11 mouse cellular contexts compared by ENCODE assay signal in genomic region chr7:6183802-6184201, GRCm38 (mm10). TPM values are rescaled to one million over a fixed set of nuclear protein-coding genes. Genes with fewer than 3 reads are reported as not detected.
A peak's percentile ranks its signal among the peaks of the same experiment; 100 is the strongest.
DNase-seq lines count a peak whose midpoint lies in the region; ATAC-seq and TF ChIP-seq lines count a peak whose summit lies in the region.
"Had no signal": no experiment of that assay in that cellular context is flagged by ENCODE, and none has a peak within 500 bp of the region (broad histone marks: within the 10 kb centered on the region; RNA-seq: fewer than 3 reads in every experiment).

No protein-coding gene starts in this region.

- no peak for TF ChIP-seq CTCF in lung, postnatal 0 days (IDR thresholded peaks at IDR 0.05)
- no peak for TF ChIP-seq CTCF in stomach, postnatal 0 days (IDR thresholded peaks at IDR 0.05; ENCODE audit: low read depth)

- no peak overlapping the region for H3K4me3 ChIP-seq in heart, embryonic 16.5 days (ENCODE audit: low read length)
- no peak overlapping the region for H3K4me3 ChIP-seq in heart, embryonic 11.5 days (ENCODE audit: low read depth, low read length)
- no peak overlapping the region for H3K4me3 ChIP-seq in lung, embryonic 16.5 days (ENCODE audit: low read length)
- H3K4me3 ChIP-seq in lung, postnatal 0 days (ENCODE audit: low read depth, low read length), result no peak overlapping the region
- no peak overlapping the region for H3K4me3 ChIP-seq in stomach, postnatal 0 days (ENCODE audit: low read depth, low read length)

- H3K36me3 ChIP-seq in heart, embryonic 16.5 days (ENCODE audit: control insufficient read depth, insufficient read depth), result peaks cover 25% of the 10 kb centered on the region
- H3K36me3 ChIP-seq in heart, embryonic 11.5 days (ENCODE audit: control insufficient read depth, insufficient read depth, low read length), result peaks cover 10% of the 10 kb centered on the region
- H3K36me3 ChIP-seq in lung, embryonic 16.5 days (ENCODE audit: control insufficient read depth, insufficient read depth, low read length), result peaks cover 38% of the 10 kb centered on the region
- 0 out of 2 replicates have a peak, but pooled peaks cover 14% of the 10 kb centered on the region for H3K36me3 ChIP-seq in lung, postnatal 0 days (ENCODE audit: insufficient read depth, low read length)
- peaks cover 5% of the 10 kb centered on the region; the same call in 1 of the 2 replicates for H3K36me3 ChIP-seq in stomach, postnatal 0 days (ENCODE audit: control insufficient read depth, insufficient read depth, low read length)

- TF ChIP-seq EP300 in lung, postnatal 0 days (IDR thresholded peaks at IDR 0.05), result no peak
- no peak for TF ChIP-seq EP300 in stomach, postnatal 0 days (optimal IDR thresholded peaks at IDR 0.05)

- H3K27ac ChIP-seq in heart, embryonic 16.5 days (ENCODE audit: low read length), result peak overlapping the region; percentile 78
- H3K27ac ChIP-seq in heart, embryonic 11.5 days (ENCODE audit: low read depth, low read length), result no peak overlapping the region
- no peak overlapping the region for H3K27ac ChIP-seq in lung, embryonic 16.5 days (ENCODE audit: low read length)
- no peak overlapping the region for H3K27ac ChIP-seq in lung, postnatal 0 days (ENCODE audit: low read length)
- no peak overlapping the region for H3K27ac ChIP-seq in stomach, postnatal 0 days (replicated peaks)

- H3K9me3 ChIP-seq in heart, embryonic 16.5 days (replicated peaks; ENCODE audit: control insufficient read depth, low read length), result no peaks in the 10 kb centered on the region
- no peaks in the 10 kb centered on the region for H3K9me3 ChIP-seq in heart, embryonic 11.5 days (replicated peaks; ENCODE audit: control insufficient read depth, low read length)
- H3K9me3 ChIP-seq in lung, embryonic 16.5 days (ENCODE audit: control insufficient read depth, low read length), result no peaks in the 10 kb centered on the region
- H3K9me3 ChIP-seq in lung, postnatal 0 days (ENCODE audit: low read length), result no peaks in the 10 kb centered on the region
- H3K9me3 ChIP-seq in stomach, postnatal 0 days (ENCODE audit: control insufficient read depth, low read length), result no peaks in the 10 kb centered on the region

- H3K27me3 ChIP-seq in heart, embryonic 16.5 days (ENCODE audit: control insufficient read depth, insufficient read depth, low read length), result no peaks in the 10 kb centered on the region
- no peaks in the 10 kb centered on the region for H3K27me3 ChIP-seq in heart, embryonic 11.5 days (ENCODE audit: control insufficient read depth, insufficient read depth, low read length)
- no peaks in the 10 kb centered on the region for H3K27me3 ChIP-seq in lung, embryonic 16.5 days (ENCODE audit: control insufficient read depth, insufficient read depth, low read depth, low read length)
- no peaks in the 10 kb centered on the region for H3K27me3 ChIP-seq in lung, postnatal 0 days (replicated peaks; ENCODE audit: insufficient read depth, low read length)
- no peaks in the 10 kb centered on the region for H3K27me3 ChIP-seq in stomach, postnatal 0 days (ENCODE audit: control insufficient read depth, insufficient read depth, low read length)

- no peak for ATAC-seq in heart, embryonic 16.5 days (replicated peaks; ENCODE audit: extremely low read depth, insufficient read depth, low FRiP score)
- no peak for ATAC-seq in heart, embryonic 11.5 days (replicated peaks; ENCODE audit: insufficient number of reproducible peaks, low FRiP score, low TSS enrichment)
- peak; percentile 20; the same call in 1 of the 2 replicates for ATAC-seq in lung, embryonic 16.5 days (ENCODE audit: low read depth)
- no peak for ATAC-seq in lung, postnatal 0 days
- no peak for ATAC-seq in stomach, postnatal 0 days (ENCODE audit: low FRiP score, low TSS enrichment)

- DNase-seq in lung, postnatal 0 days (ENCODE audit: low spot score), result no peak
- peak; percentile 69 for DNase-seq in cerebellum, adult 8-10 months
- DNase-seq in kidney, postnatal 14 days, result peak; percentile 30
- DNase-seq in stomach, postnatal 0 days (ENCODE audit: low spot score), result no peak
- DNase-seq: retina, postnatal 1 day had no signal

- 88% methylated on average over 19 of the region's 19 CpGs for WGBS in heart, embryonic 16.5 days
- 90% methylated on average over 19 of the region's 19 CpGs for WGBS in heart, embryonic 11.5 days (ENCODE audit: insufficient replicate concordance)
- WGBS in lung, embryonic 16.5 days, result 92% methylated on average over 19 of the region's 19 CpGs
- WGBS in lung, postnatal 0 days, result 92% methylated on average over 19 of the region's 19 CpGs
- 91% methylated on average over 19 of the region's 19 CpGs for WGBS in stomach, postnatal 0 days

- no peak overlapping the region for H3K9ac ChIP-seq in heart, embryonic 16.5 days (ENCODE audit: low read length)
- no peak overlapping the region for H3K9ac ChIP-seq in heart, embryonic 11.5 days (ENCODE audit: low read depth, low read length)
- no peak overlapping the region for H3K9ac ChIP-seq in lung, embryonic 16.5 days (ENCODE audit: low read length)
- no peak overlapping the region for H3K9ac ChIP-seq in lung, postnatal 0 days (replicated peaks; ENCODE audit: low read depth)
- H3K9ac ChIP-seq in stomach, postnatal 0 days (ENCODE audit: low read length), result no peak overlapping the region

- H3K4me2 ChIP-seq in heart, embryonic 16.5 days (ENCODE audit: low read depth, low read length), result no peak overlapping the region
- H3K4me2 ChIP-seq in heart, embryonic 11.5 days, result no peak overlapping the region
- H3K4me2 ChIP-seq in lung, embryonic 16.5 days (ENCODE audit: low read depth, low read length), result no peak overlapping the region
- no peak overlapping the region for H3K4me2 ChIP-seq in lung, postnatal 0 days (replicated peaks; ENCODE audit: low read depth, low read length)
- H3K4me2 ChIP-seq in stomach, postnatal 0 days (replicated peaks; ENCODE audit: low read depth), result no peak overlapping the region
- H3K4me2 ChIP-seq: liver, embryonic 11.5 days had no signal

- H3K4me1 ChIP-seq in heart, embryonic 16.5 days (ENCODE audit: control insufficient read depth, insufficient read depth, low read length), result peaks cover 15% of the 10 kb centered on the region
- no peaks in the 10 kb centered on the region for H3K4me1 ChIP-seq in heart, embryonic 11.5 days (ENCODE audit: control insufficient read depth, insufficient read depth, low read length)
- no peaks in the 10 kb centered on the region for H3K4me1 ChIP-seq in lung, embryonic 16.5 days (replicated peaks; ENCODE audit: control insufficient read depth, insufficient read depth, low read length)
- H3K4me1 ChIP-seq in lung, postnatal 0 days (ENCODE audit: insufficient read depth, low read depth, low read length), result no peaks in the 10 kb centered on the region
- H3K4me1 ChIP-seq in stomach, postnatal 0 days (replicated peaks; ENCODE audit: control insufficient read depth, insufficient read depth), result no peaks in the 10 kb centered on the region

RNA-seq across cellular contexts. Expression of gene Zfp444, which starts 11.8 kb away (rescaled TPM):
- 34.4 and 35.4 TPM in 2 replicates for polyA plus RNA-seq in heart, embryonic 16.5 days (2015; fragmentation: Nextera tagmentation; extraction: Ambion mirVana)
- polyA plus RNA-seq in heart, embryonic 11.5 days (2014; fragmentation: Nextera tagmentation; extraction: Ambion mirVana), result 30.9 and 31.4 TPM in 2 replicates
- polyA plus RNA-seq in lung, embryonic 16.5 days (2015; fragmentation: Nextera tagmentation; extraction: Ambion mirVana), result 48.4 and 53.1 TPM in 2 replicates
- 41.1 and 42.9 TPM in 2 replicates for polyA plus RNA-seq in lung, postnatal 0 days (2015; fragmentation: Nextera tagmentation; extraction: Ambion mirVana)
- polyA plus RNA-seq in stomach, postnatal 0 days (2015; fragmentation: Nextera tagmentation; extraction: Ambion mirVana), result 23.7 and 25.3 TPM in 2 replicates

RNA-seq across cellular contexts. Expression of gene Galp, which starts 13.1 kb away (rescaled TPM):
- not detected in 2 replicates for polyA plus RNA-seq in heart, embryonic 16.5 days (2015; fragmentation: Nextera tagmentation; extraction: Ambion mirVana)
- polyA plus RNA-seq in heart, embryonic 11.5 days (2014; fragmentation: Nextera tagmentation; extraction: Ambion mirVana), result not detected in 2 replicates
- polyA plus RNA-seq in lung, embryonic 16.5 days (2015; fragmentation: Nextera tagmentation; extraction: Ambion mirVana), result not detected in 2 replicates
- not detected in 2 replicates for polyA plus RNA-seq in lung, postnatal 0 days (2015; fragmentation: Nextera tagmentation; extraction: Ambion mirVana)
- not detected in 2 replicates for polyA plus RNA-seq in stomach, postnatal 0 days (2015; fragmentation: Nextera tagmentation; extraction: Ambion mirVana)
- polyA plus RNA-seq: forebrain, embryonic 11.5 days; gonadal fat pad, adult 2 months; liver, embryonic 11.5 days had no signal

RNA-seq across cellular contexts. Expression of gene Zfp787, which starts 28.0 kb away (rescaled TPM):
- 22.2 and 22.5 TPM in 2 replicates for polyA plus RNA-seq in heart, embryonic 16.5 days (2015; fragmentation: Nextera tagmentation; extraction: Ambion mirVana)
- 9.0 and 13.3 TPM in 2 replicates for polyA plus RNA-seq in heart, embryonic 11.5 days (2014; fragmentation: Nextera tagmentation; extraction: Ambion mirVana)
- 22.6 and 23.0 TPM in 2 replicates for polyA plus RNA-seq in lung, embryonic 16.5 days (2015; fragmentation: Nextera tagmentation; extraction: Ambion mirVana)
- polyA plus RNA-seq in lung, postnatal 0 days (2015; fragmentation: Nextera tagmentation; extraction: Ambion mirVana), result 29.5 and 47.4 TPM in 2 replicates
- polyA plus RNA-seq in stomach, postnatal 0 days (2015; fragmentation: Nextera tagmentation; extraction: Ambion mirVana), result 36.9 and 41.2 TPM in 2 replicates

RNA-seq across cellular contexts. Expression of gene Zscan5b, which starts 38.3 kb away (rescaled TPM):
- polyA plus RNA-seq in heart, embryonic 16.5 days (2015; fragmentation: Nextera tagmentation; extraction: Ambion mirVana), result not detected in 2 replicates
- polyA plus RNA-seq in heart, embryonic 11.5 days (2014; fragmentation: Nextera tagmentation; extraction: Ambion mirVana), result not detected in 2 replicates
- polyA plus RNA-seq in lung, embryonic 16.5 days (2015; fragmentation: Nextera tagmentation; extraction: Ambion mirVana), result not detected in 2 replicates
- not detected in 2 replicates for polyA plus RNA-seq in lung, postnatal 0 days (2015; fragmentation: Nextera tagmentation; extraction: Ambion mirVana)
- polyA plus RNA-seq in stomach, postnatal 0 days (2015; fragmentation: Nextera tagmentation; extraction: Ambion mirVana), result not detected in 2 replicates
- polyA plus RNA-seq: forebrain, embryonic 11.5 days; gonadal fat pad, adult 2 months; liver, embryonic 11.5 days had no signal

Comparison
In these comparisons a context has a peak if more than half of its experiments do, and no peak if none do; other contexts are left out.
1. DNase-seq: peak in cerebellum, adult 8-10 months (single experiment) and kidney, postnatal 14 days (single experiment); none in lung, postnatal 0 days (single experiment) and stomach, postnatal 0 days (single experiment).